Mouse (Mus musculus) hindlimb bud, embryonic 11.5 days (tissue): ENCODE results near the gene Cfap65.

Source experiments
- DNase-seq: peaks from one replicate; pipeline ENCODE4 v3.0.0-alpha.2; 2012; ENCODE audit warnings: low read depth, low spot score; ENCODE audit errors: extremely low spot score

The Cfap65 gene

GRCm38 (mm10) chr1:74939762-74940161 is 4.4 kb upstream of the Cfap65 start:
- DNase-seq, result no peak

- no peak for DNase-seq
Measured at GRCm38 (mm10) chr1:74936221-74936830, 927 bp upstream of the Cfap65 start.

- no peak for DNase-seq
Measured at GRCm38 (mm10) chr1:74927621-74928296, 7.6 kb downstream of the Cfap65 start.

GRCm38 (mm10) chr1:74926721-74927120 is 8.7 kb downstream of the Cfap65 start:
- no peak for DNase-seq

GRCm38 (mm10) chr1:74924464-74924863 is 10.9 kb downstream of the Cfap65 start:
- DNase-seq, result no peak

GRCm38 (mm10) chr1:74915706-74916105 is 19.7 kb downstream of the Cfap65 start:
- DNase-seq, result no peak

GRCm38 (mm10) chr1:74902191-74902590 is 33.2 kb downstream of the Cfap65 start:
- DNase-seq, result no peak

- DNase-seq, result no peak
Measured at GRCm38 (mm10) chr1:74901686-74902085, 33.7 kb downstream of the Cfap65 start.

GRCm38 (mm10) chr1:74900341-74901285 is 34.8 kb downstream of the Cfap65 start:
- no peak for DNase-seq

- DNase-seq, result no peak
Measured at GRCm38 (mm10) chr1:74898656-74899431, 36.6 kb downstream of the Cfap65 start.

- DNase-seq, result no peak
Measured at GRCm38 (mm10) chr1:74897976-74898375, 37.4 kb downstream of the Cfap65 start.

GRCm38 (mm10) chr1:74894966-74895365 is 40.4 kb downstream of the Cfap65 start:
- DNase-seq, result no peak

GRCm38 (mm10) chr1:74893134-74893855 is 42.1 kb downstream of the Cfap65 start, which contains the start of gene Cryba2:
Gene Cryba2, minus strand, starts transcription at chr1:74893143.
- DNase-seq, result no peak

- no peak for DNase-seq
Measured at GRCm38 (mm10) chr1:74892351-74893133, 42.9 kb downstream of the Cfap65 start.

- DNase-seq, result no peak
Measured at GRCm38 (mm10) chr1:74891513-74891912, 43.9 kb downstream of the Cfap65 start.

- DNase-seq, result no peak
Measured at GRCm38 (mm10) chr1:74885369-74886042, 49.9 kb downstream of the Cfap65 start, which contains the start of gene Fev. Gene Fev, minus strand, starts transcription at chr1:74885419.

GRCm38 (mm10) chr1:74884196-74885141 is 50.9 kb downstream of the Cfap65 start:
- no peak for DNase-seq

- no peak for DNase-seq
Measured at GRCm38 (mm10) chr1:74883441-74883840, 52.0 kb downstream of the Cfap65 start.
